ENCODE assay signal across 13 mouse cellular contexts in the genomic region with DNA sequence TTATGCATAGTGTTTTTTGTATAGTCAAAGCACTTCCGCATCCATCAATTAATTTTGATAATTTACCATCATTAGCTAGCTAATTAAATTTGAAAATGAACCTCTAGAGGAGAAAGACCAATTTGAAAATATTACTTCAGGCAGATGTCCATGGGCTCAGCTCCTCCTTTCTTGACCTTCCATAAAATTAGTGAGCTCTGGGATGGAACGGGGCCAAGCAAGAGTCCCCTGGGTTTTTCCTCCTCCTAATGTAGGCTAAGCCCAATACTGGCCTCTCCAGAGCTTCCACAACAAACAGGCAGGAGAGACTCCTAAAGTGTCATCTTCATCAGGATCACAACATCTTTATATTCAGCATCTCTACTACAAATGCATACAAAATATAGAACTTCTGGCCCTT.
DNase-seq lines count a peak whose midpoint lies in the region; ATAC-seq lines count a peak whose summit lies in the region.
"Had no signal": no experiment of that assay in that cellular context is flagged by ENCODE, and none has a peak within 500 bp of the region (broad histone marks: within the 10 kb centered on the region; RNA-seq: fewer than 3 reads in every experiment).

No protein-coding gene starts in this region.

- H3K36me3 ChIP-seq in kidney, embryonic 15.5 days: no peaks in the 10 kb centered on the region
- H3K36me3 ChIP-seq: forebrain, embryonic 15.5 days had no signal

- H3K4me1 ChIP-seq in kidney, embryonic 15.5 days: no peaks in the 10 kb centered on the region; the same call in 1 of the 2 replicates
- H3K4me1 ChIP-seq: forebrain, embryonic 15.5 days had no signal

- ATAC-seq in kidney, embryonic 15.5 days (replicated peaks; ENCODE audit: low FRiP score): no peak
- ATAC-seq: forebrain, embryonic 15.5 days; hindbrain, embryonic 16.5 days had no signal

- peak; percentile 10 for DNase-seq in kidney, adult 11 months
- DNase-seq in gastrocnemius, adult 18-20 months (ENCODE audit: low spot score): peak; percentile 40
- DNase-seq in gastrocnemius, postnatal 25 days: peak; percentile 16
- DNase-seq in kidney, postnatal 14 days: peak; percentile 73
- DNase-seq in spleen, postnatal 10 days (ENCODE audit: low spot score in 2 of 2): no peak
- no peak for DNase-seq in thymus, postnatal 14 days
- DNase-seq: liver; right cerebral cortex, adult 18-20 months; thymus, postnatal 4 days had no signal

- no peak overlapping the region for H3K4me2 ChIP-seq in kidney, embryonic 15.5 days
- H3K4me2 ChIP-seq: forebrain, embryonic 15.5 days; midbrain, embryonic 11.5 days had no signal

- no peaks in the 10 kb centered on the region for H3K27me3 ChIP-seq in kidney, embryonic 15.5 days
- H3K27me3 ChIP-seq: forebrain, embryonic 15.5 days had no signal

- no peak overlapping the region for H3K27ac ChIP-seq in kidney, embryonic 15.5 days
- H3K27ac ChIP-seq: forebrain, embryonic 15.5 days had no signal

- H3K4me3 ChIP-seq in kidney, embryonic 15.5 days (replicated peaks): no peak overlapping the region
- H3K4me3 ChIP-seq: forebrain, embryonic 15.5 days had no signal

- H3K9me3 ChIP-seq in kidney, embryonic 15.5 days (replicated peaks): no peaks in the 10 kb centered on the region
- H3K9me3 ChIP-seq: forebrain, embryonic 15.5 days had no signal

- no peak overlapping the region for H3K9ac ChIP-seq in kidney, embryonic 15.5 days
- H3K9ac ChIP-seq: forebrain, embryonic 15.5 days had no signal

- WGBS in kidney, embryonic 15.5 days: 60% methylated on average over 2 of the region's 2 CpGs

Comparison
In these comparisons a context has a peak if more than half of its experiments do, and no peak if none do; other contexts are left out.
1. DNase-seq: peak in kidney, adult 11 months (single experiment), gastrocnemius, adult 18-20 months (single experiment), gastrocnemius, postnatal 25 days (single experiment) and kidney, postnatal 14 days (single experiment); none in spleen, postnatal 10 days (0 of 2) and thymus, postnatal 14 days (single experiment).